Mouse (Mus musculus) limb, embryonic 14.5 days (tissue): ENCODE measurements at regions not wholly inside any gene's neighbourhood (a gene's known extent, or its start where the extent isn't known, plus 50 kb on each side); places are given as distances from the start of the nearest gene placed in this dataset.
A peak's percentile ranks its signal among the peaks of the same experiment; 100 is the strongest.

Experiments used
- ATAC-seq: fragments of 200-750 bp; cut with Nextera tagmentation; 2 replicates; pipeline ENCODE4 v1.8.0; 2017; ENCODE audit warnings: low read depth, moderate number of reproducible peaks, moderate TSS enrichment; ENCODE audit not compliant: low FRiP score
- DNase-seq: peaks from one replicate; pipeline ENCODE4 v3.0.0-alpha.2; 2015; ENCODE audit warnings: low spot score
- H3K27ac ChIP-seq: fragments of 300-500 bp; sonication (generic); replicated peaks from 2 replicates; pipeline ENCODE4 v1.5.1; 2014; ENCODE audit warnings: low read depth, mild to moderate bottlenecking, low read length, moderate library complexity, mixed read lengths
- H3K27me3 ChIP-seq: fragments of 300-500 bp; sonication (generic); 2 replicates; pipeline ENCODE4 v1.6.1; 2014; ENCODE audit warnings: low read length, mixed read lengths; ENCODE audit not compliant: control insufficient read depth, insufficient read depth
- H3K36me3 ChIP-seq: fragments of 300-500 bp; sonication (generic); 2 replicates; pipeline ENCODE4 v1.6.1; 2014; ENCODE audit warnings: mild to moderate bottlenecking, low read length, moderate library complexity, mixed read lengths; ENCODE audit not compliant: control insufficient read depth, insufficient read depth
- H3K4me1 ChIP-seq: fragments of 300-500 bp; sonication (generic); 2 replicates; pipeline ENCODE4 v1.6.1; 2014; ENCODE audit warnings: antibody characterized with exemption, low read length, mixed read lengths; ENCODE audit not compliant: control insufficient read depth, insufficient read depth
- H3K4me2 ChIP-seq: fragments of 300-500 bp; sonication (generic); replicated peaks from 2 replicates; pipeline ENCODE4 v1.6.1; 2014; ENCODE audit warnings: low read depth, mild to moderate bottlenecking, low read length, moderate library complexity; ENCODE audit not compliant: severe bottlenecking
- H3K4me3 ChIP-seq: fragments of 300-500 bp; sonication (generic); replicated peaks from 2 replicates; pipeline ENCODE4 v1.5.1; 2014; ENCODE audit warnings: low read length
- H3K9ac ChIP-seq: fragments of 300-500 bp; sonication (generic); 2 replicates; pipeline ENCODE4 v1.6.1; 2014; ENCODE audit warnings: mild to moderate bottlenecking, low read depth, low read length, moderate library complexity; ENCODE audit not compliant: severe bottlenecking
- H3K9me3 ChIP-seq: fragments of 300-500 bp; sonication (generic); 2 replicates; pipeline ENCODE4 v1.6.1; 2016; ENCODE audit warnings: low read length; ENCODE audit not compliant: control insufficient read depth
- POLR2A ChIP-seq: fragments of 200-500 bp; IDR thresholded peaks from 2 replicates; pipeline ENCODE4 v1.8.0; 2012; ENCODE audit warnings: inconsistent platforms, mild to moderate bottlenecking, moderate library complexity, borderline replicate concordance; ENCODE audit not compliant: insufficient read depth, insufficient read length; ENCODE audit errors: extremely low read depth
- WGBS: fragments of 180-500 bp; shearing (Covaris S2); extraction: QIAGEN DNeasy Blood & Tissue Kit; methylation state at CpG from one replicate; pipeline ENCODE4 v1.1.7; 2014; 5-methylcytosine and 5-hydroxymethylcytosine counted together

DNA sequence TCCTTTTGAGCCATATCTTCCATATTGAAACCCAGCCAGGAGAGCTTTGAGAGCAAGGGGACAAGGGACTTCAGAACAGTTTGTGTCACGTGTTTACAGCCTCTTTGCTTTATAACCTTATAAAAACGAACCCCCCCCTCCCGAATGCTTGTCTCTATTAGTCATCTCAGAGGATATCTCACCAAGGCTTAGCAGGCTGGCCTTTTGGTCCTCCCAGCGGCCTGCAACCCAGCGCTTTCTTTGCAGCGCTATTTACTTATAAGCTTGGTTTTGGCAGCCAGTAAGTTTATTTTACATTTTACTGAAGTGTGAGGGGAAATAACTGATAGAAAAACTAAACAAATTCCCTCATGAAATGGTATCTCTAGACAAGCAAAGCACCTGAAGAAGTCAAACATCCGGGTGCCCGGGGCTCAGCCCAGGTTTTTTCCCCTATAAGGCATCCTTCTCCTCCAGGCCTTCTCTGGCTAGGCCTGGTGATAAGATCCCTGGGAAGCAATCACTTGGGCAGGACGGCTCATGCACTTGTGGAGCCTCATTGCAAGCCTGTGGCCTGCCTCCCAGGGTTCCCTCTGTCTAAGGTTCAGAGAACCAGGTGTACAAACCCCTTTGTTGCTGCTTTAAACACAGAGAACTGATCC is 442.0 kb upstream of the Id4 start:
- no peak for TF ChIP-seq POLR2A
- no peaks in the 10 kb centered on the region for H3K27me3 ChIP-seq
- no peaks in the 10 kb centered on the region for H3K36me3 ChIP-seq
- 59% methylated on average over 9 of the region's 9 CpGs for WGBS
- ATAC-seq (no peak), DNase-seq (no peak)
- H3K4me2 ChIP-seq = no peak overlapping the region
- H3K4me3 ChIP-seq = no peak overlapping the region
- H3K9ac ChIP-seq = no peak overlapping the region
- no peak overlapping the region for H3K27ac ChIP-seq
- no peaks in the 10 kb centered on the region for H3K9me3 ChIP-seq
- no peaks in the 10 kb centered on the region for H3K4me1 ChIP-seq

GRCm38 (mm10) chr13:47836491-47836890 is 424.5 kb upstream of the Id4 start:
- ATAC-seq (no peak), DNase-seq (peak; percentile 20)
- H3K9ac ChIP-seq = no peak overlapping the region
- no peak overlapping the region for H3K27ac ChIP-seq
- H3K36me3 ChIP-seq = no peaks in the 10 kb centered on the region
- TF ChIP-seq POLR2A = no peak
- H3K4me1 ChIP-seq = no peaks in the 10 kb centered on the region
- WGBS = 40% methylated on average over 9 of the region's 9 CpGs
- no peaks in the 10 kb centered on the region for H3K27me3 ChIP-seq
- no peak overlapping the region for H3K4me2 ChIP-seq
- H3K9me3 ChIP-seq = no peaks in the 10 kb centered on the region
- no peak overlapping the region for H3K4me3 ChIP-seq

GRCm38 (mm10) chr13:47842418-47842817 is 418.6 kb upstream of the Id4 start:
- peaks cover 7% of the 10 kb centered on the region; the same call in 1 of the 2 replicates for H3K4me1 ChIP-seq
- no peak for TF ChIP-seq POLR2A
- H3K4me2 ChIP-seq = no peak overlapping the region
- no peaks in the 10 kb centered on the region for H3K27me3 ChIP-seq
- 82% methylated on average over 8 of the region's 8 CpGs for WGBS
- no peak overlapping the region for H3K4me3 ChIP-seq
- H3K36me3 ChIP-seq = no peaks in the 10 kb centered on the region
- ATAC-seq (peak; percentile 23; the same call in 1 of the 2 replicates), DNase-seq (peak; percentile 27)
- 0 out of 2 replicates have a peak overlapping the region, but pooled peaks have one; percentile 61 for H3K27ac ChIP-seq
- no peak overlapping the region for H3K9ac ChIP-seq
- H3K9me3 ChIP-seq = no peaks in the 10 kb centered on the region

DNA sequence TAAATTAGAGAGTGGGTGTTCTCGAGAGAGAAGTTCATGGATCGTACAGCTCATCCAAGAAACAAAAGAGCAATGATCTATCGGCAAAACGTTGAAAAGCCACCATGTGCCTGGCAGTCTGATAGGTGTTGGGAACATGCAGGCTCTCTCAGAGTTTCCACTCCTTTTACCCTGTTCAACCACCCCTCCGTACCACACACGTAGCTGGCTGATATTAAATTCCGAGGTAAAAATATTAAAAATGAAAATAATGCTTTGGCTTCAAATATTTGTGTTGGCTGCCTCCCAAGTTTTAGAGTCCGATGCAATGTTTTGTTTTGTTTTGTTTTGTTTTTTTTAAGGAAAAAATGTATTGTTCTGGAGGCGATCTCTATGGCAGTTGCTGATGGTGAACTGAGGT is 418.0 kb upstream of the Id4 start:
- Histone ChIP-seq H3K9ac (no peak overlapping the region), H3K27ac (peak overlapping the region; percentile 61; the same call in 1 of the 2 replicates), H3K36me3 (no peaks in the 10 kb centered on the region), H3K4me1 (peaks cover 7% of the 10 kb centered on the region), H3K9me3 (no peaks in the 10 kb centered on the region), H3K4me2 (no peak overlapping the region; the same call in 1 of the 2 replicates), H3K27me3 (no peaks in the 10 kb centered on the region), H3K4me3 (no peak overlapping the region)
- DNase-seq (no peak), ATAC-seq (no peak)
- TF ChIP-seq POLR2A = no peak
- WGBS = 66% methylated on average over 9 of the region's 9 CpGs

DNA sequence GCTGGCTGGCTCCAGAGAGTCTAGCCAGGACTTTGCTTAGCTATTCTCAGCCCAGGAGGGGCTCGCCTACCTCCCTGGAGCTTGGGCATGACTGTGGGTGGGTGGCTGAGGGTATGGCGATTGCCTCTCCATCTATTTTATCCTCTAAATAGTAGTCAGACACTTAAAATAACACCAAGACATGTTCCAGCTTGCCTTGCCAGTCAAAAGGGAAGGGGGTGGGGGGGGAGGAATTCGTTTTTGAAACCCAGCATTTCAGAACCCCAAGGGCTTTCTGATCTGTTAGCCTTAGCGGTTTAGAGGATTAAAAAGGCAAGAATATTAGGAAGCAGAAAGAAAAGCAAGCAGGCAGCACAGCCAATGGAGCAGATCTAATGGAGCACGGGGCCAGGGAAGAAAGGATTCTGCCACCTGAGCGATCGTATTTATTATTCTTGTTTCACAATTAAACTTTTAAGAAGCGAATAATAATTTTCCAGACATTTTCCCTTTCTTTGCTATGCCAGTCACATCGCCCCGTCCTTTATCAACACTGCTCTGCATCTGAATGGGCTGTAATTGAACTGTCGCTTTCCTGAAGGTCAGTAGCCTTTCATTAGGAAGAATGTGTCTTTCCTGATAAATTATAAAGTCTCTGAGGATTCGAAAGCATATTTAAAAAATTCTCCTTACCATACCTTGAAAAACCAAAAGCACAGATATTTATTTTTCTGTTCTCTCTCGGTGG is 417.3 kb upstream of the Id4 start:
- Histone ChIP-seq H3K4me3 (no peak overlapping the region), H3K9ac (no peak overlapping the region)

More for the DNA sequence above, 417.3 kb upstream of the Id4 start:
- DNase-seq (peak; percentile 35), ATAC-seq (no peak)
- WGBS = 60% methylated on average over 13 of the region's 13 CpGs
- Histone ChIP-seq H3K36me3 (no peaks in the 10 kb centered on the region), H3K4me1 (peaks cover 13% of the 10 kb centered on the region), H3K4me2 (no peak overlapping the region; the same call in 1 of the 2 replicates), H3K27ac (0 out of 2 replicates have a peak overlapping the region, but pooled peaks have one; percentile 19), H3K9me3 (no peaks in the 10 kb centered on the region), H3K27me3 (no peaks in the 10 kb centered on the region)
- TF ChIP-seq POLR2A = no peak
